Mouse (Mus musculus) neural tube, embryonic 12.5 days (tissue): ENCODE measurements around the gene Mcidas. TPM values are rescaled to one million over a fixed set of nuclear protein-coding genes. Genes with fewer than 3 reads are reported as not detected.
A peak's percentile ranks its signal among the peaks of the same experiment; 100 is the strongest.

Experiments used
- ATAC-seq: fragments of 200-750 bp; cut with Nextera tagmentation; 2 replicates; pipeline ENCODE4 v1.8.0; 2017; ENCODE audit warnings: low read depth, mild to moderate bottlenecking, moderate TSS enrichment, moderate library complexity; ENCODE audit not compliant: low FRiP score
- H3K27ac ChIP-seq: fragments of 300-500 bp; sonication (generic); 2 replicates; pipeline ENCODE4 v1.5.1; 2016
- H3K27me3 ChIP-seq: fragments of 300-500 bp; sonication (generic); replicated peaks from 2 replicates; pipeline ENCODE4 v1.6.1; 2016; ENCODE audit warnings: mild to moderate bottlenecking
- H3K36me3 ChIP-seq: fragments of 300-500 bp; sonication (generic); 2 replicates; pipeline ENCODE4 v1.6.1; 2016; ENCODE audit warnings: mild to moderate bottlenecking
- H3K4me1 ChIP-seq: fragments of 300-500 bp; sonication (generic); 2 replicates; pipeline ENCODE4 v1.6.1; 2016
- H3K4me2 ChIP-seq: fragments of 300-500 bp; sonication (generic); replicated peaks from 2 replicates; pipeline ENCODE4 v1.6.1; 2016; ENCODE audit warnings: mild to moderate bottlenecking
- H3K4me3 ChIP-seq: fragments of 300-500 bp; sonication (generic); 2 replicates; pipeline ENCODE4 v1.5.1; 2016
- H3K9ac ChIP-seq: fragments of 300-500 bp; sonication (generic); 2 replicates; pipeline ENCODE4 v1.6.1; 2016; ENCODE audit warnings: mild to moderate bottlenecking
- H3K9me3 ChIP-seq: fragments of 300-500 bp; sonication (generic); 2 replicates; pipeline ENCODE4 v1.6.1; 2016; ENCODE audit warnings: mild to moderate bottlenecking
- WGBS: fragments of 180-500 bp; shearing (Covaris S2); methylation state at CpG from one replicate; pipeline ENCODE4 v1.1.7; 2016; 5-methylcytosine and 5-hydroxymethylcytosine counted together
- polyA plus RNA-seq: library from polyadenylated mRNA; unstranded; fragments of >200 nt; fragmentation: Nextera tagmentation; extraction: Ambion mirVana; gene quantifications from 2 replicates; pipeline ENCODE4 v1.2.1, GENCODE M21; 2016

Gene Mcidas
- polyA plus RNA-seq, result 0.08 TPM in 1 of 2 replicates, not detected in the other

DNA sequence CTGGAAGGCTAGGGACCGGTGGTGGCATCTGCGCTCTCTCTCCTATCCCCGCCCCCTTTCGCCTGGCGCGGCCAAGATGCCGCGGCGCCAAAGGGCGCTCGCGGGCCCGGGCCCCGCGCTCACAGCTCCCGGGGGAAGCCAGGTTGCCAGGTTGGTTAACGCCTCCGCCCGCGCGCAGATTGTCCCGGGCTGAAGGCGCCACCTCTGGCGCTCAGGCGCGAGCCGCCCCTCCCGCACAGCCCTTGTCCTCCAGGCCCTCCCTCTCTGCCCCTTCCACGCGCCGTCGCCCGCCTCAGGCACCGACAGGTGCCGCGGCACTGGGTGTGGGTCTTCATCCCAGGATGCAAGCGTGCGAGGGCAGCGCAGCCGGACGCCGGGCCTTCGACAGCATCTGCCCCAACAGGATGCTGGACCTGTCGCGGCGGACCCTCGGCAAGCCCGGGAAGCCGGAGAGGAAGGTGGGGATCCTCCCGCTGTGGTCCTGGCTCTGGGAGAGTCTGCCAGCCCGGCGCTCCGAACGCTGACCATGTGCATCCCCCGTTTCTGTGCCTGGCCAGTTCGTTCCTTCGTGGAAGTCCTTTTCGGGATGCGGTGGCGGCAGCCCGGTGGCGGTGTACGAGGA, at the start of gene Mcidas:
Mcidas (plus strand) TSS at position 315 of the 622 bp plus-strand sequence.
- Histone ChIP-seq H3K27me3 (peaks cover 95% of the 10 kb centered on the region), H3K4me3 (peak within 1 kb of the TSS; percentile 42), H3K9me3 (no peaks in the 10 kb centered on the region), H3K9ac (peak within 1 kb of the TSS; percentile 29; the same call in 1 of the 2 replicates), H3K4me1 (peaks cover 25% of the 10 kb centered on the region), H3K4me2 (peak within 1 kb of the TSS; percentile 81), H3K27ac (no peak within 1 kb of the TSS), H3K36me3 (no peaks in the 10 kb centered on the region)
- WGBS, result 0% methylated on average over 63 of the region's 63 CpGs
- ATAC-seq, result peak; percentile 50; the same call in 1 of the 2 replicates

DNA sequence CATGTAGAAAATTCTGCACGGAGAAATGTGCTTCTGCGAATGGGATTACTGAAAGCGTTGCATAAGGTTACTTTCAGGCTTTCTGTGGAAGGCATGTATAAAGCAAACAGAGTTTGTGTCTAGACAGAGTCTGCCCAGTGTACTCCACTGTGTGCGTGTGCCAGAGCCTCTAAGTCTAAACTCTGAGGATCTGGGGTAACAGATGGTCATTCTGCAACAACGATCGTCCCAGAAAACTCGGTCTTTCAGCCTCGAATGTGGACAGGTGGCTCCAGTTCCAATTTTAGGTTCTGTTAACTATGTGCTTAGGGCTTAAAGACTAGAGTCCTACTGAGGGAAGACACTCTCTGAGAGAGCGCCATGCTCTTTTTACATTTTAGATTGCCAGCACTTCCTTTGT, 48.3 kb upstream of the Mcidas start:
- Histone ChIP-seq H3K4me1 (no peaks in the 10 kb centered on the region), H3K27me3 (no peaks in the 10 kb centered on the region), H3K36me3 (peaks cover 74% of the 10 kb centered on the region), H3K4me3 (no peak overlapping the region), H3K27ac (no peak overlapping the region), H3K9ac (no peak overlapping the region), H3K9me3 (no peaks in the 10 kb centered on the region), H3K4me2 (no peak overlapping the region)
- no peak for ATAC-seq
- WGBS, result 94% methylated on average over 9 of the region's 9 CpGs

DNA sequence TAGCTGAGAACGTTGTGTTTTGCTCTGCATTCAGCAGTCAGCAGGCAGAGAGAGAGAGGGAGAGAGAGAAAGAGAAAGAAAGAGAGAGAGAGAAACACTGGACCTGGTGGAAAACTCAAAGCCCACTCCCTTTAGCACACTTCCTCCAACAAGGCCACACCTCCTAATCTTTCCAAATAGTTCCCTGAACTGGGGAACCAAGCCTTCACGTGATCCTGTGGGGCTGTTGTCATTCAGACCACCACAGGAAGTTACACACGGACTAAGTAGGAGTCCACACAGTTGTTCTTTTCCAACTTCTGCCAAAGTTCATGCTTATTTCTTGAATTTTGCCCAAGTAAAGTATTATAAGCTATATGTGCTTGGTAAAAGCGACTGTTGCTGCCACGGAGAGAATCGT, 47.7 kb upstream of the Mcidas start:
- WGBS, result 89% methylated on average over 6 of the region's 6 CpGs
- peaks cover 80% of the 10 kb centered on the region for H3K36me3 ChIP-seq

DNA sequence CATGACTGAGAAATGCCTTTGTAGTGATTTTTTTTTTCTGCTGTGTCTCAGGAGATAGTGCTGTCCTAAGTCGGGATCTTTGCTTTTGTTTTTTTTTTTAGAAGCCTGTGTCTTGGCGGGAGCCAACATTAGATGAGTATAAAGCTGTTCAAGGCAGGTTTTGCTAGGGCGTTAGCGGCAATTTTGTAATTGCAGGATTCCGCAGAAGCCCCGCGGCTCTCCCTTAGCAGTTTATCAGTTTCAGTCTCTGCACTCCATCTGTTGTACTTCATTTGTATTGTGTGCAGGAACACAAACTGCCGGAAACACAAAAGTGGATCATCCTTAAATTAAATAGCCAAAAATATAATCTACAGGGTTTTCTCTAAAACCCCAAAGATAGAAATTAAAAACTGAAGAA, 39.6 kb upstream of the Mcidas start:
- H3K4me3 ChIP-seq, result no peak overlapping the region
- ATAC-seq, result no peak
- H3K36me3 ChIP-seq, result peaks cover 78% of the 10 kb centered on the region
- WGBS, result 93% methylated on average over 8 of the region's 8 CpGs
- no peak overlapping the region for H3K27ac ChIP-seq
- no peaks in the 10 kb centered on the region for H3K27me3 ChIP-seq
- no peaks in the 10 kb centered on the region for H3K9me3 ChIP-seq
- no peak overlapping the region for H3K9ac ChIP-seq
- no peak overlapping the region for H3K4me2 ChIP-seq
- H3K4me1 ChIP-seq, result no peaks in the 10 kb centered on the region

More for the DNA sequence above, 47.7 kb upstream of the Mcidas start:
- H3K27ac ChIP-seq, result no peak overlapping the region
- no peak overlapping the region for H3K4me2 ChIP-seq
- H3K4me1 ChIP-seq, result no peaks in the 10 kb centered on the region
- H3K27me3 ChIP-seq, result no peaks in the 10 kb centered on the region
- H3K9me3 ChIP-seq, result no peaks in the 10 kb centered on the region
- no peak overlapping the region for H3K9ac ChIP-seq
- no peak overlapping the region for H3K4me3 ChIP-seq
- no peak for ATAC-seq

DNA sequence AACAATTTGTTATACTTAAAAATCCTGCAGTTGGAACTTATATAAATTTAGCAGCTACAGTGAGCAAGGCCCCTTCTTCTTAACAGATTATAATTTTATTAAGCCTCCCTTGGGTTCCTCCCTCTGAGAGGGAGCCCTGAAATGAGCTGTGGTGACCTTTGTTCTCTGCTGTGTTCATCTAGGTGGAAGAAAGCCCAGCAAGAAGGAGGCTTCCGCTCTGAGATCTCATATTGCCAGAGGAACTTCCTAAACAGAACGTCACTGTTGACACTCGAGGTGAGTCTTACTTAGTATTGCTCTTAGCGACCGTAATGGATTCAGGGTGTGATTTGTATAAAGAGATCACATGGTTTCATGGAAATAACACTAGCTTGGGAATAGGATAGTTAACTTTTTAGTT, 30.6 kb upstream of the Mcidas start:
- Histone ChIP-seq H3K4me2 (no peak overlapping the region), H3K27ac (no peak overlapping the region), H3K27me3 (no peaks in the 10 kb centered on the region), H3K4me1 (no peaks in the 10 kb centered on the region), H3K9me3 (no peaks in the 10 kb centered on the region), H3K36me3 (peaks cover 63% of the 10 kb centered on the region), H3K9ac (no peak overlapping the region), H3K4me3 (no peak overlapping the region)
- no peak for ATAC-seq
- 86% methylated on average over 5 of the region's 5 CpGs for WGBS

DNA sequence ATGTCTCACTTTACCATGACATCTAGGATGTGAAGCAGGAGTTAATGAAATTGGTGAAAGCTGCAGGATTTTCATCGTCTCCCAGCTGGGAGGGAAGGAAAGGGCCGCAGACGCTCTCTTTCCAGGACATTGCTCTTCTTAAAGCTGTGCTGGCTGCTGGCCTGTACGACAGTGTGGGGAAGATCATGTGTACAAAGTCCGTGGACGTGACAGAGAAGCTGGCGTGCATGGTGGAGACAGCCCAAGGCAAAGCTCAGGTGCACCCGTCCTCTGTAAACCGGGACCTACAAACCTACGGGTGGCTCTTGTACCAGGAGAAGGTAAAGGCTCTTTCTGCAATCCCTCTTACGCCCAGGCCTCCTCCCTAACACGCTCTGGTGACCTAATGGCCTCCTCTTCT, 29.2 kb upstream of the Mcidas start:
- ATAC-seq, result no peak
- no peaks in the 10 kb centered on the region for H3K4me1 ChIP-seq
- no peak overlapping the region for H3K9ac ChIP-seq
- no peak overlapping the region for H3K27ac ChIP-seq
- peaks cover 61% of the 10 kb centered on the region for H3K36me3 ChIP-seq
- 93% methylated on average over 12 of the region's 12 CpGs for WGBS
- no peak overlapping the region for H3K4me2 ChIP-seq
- no peak overlapping the region for H3K4me3 ChIP-seq
- H3K27me3 ChIP-seq, result no peaks in the 10 kb centered on the region
- H3K9me3 ChIP-seq, result no peaks in the 10 kb centered on the region

DNA sequence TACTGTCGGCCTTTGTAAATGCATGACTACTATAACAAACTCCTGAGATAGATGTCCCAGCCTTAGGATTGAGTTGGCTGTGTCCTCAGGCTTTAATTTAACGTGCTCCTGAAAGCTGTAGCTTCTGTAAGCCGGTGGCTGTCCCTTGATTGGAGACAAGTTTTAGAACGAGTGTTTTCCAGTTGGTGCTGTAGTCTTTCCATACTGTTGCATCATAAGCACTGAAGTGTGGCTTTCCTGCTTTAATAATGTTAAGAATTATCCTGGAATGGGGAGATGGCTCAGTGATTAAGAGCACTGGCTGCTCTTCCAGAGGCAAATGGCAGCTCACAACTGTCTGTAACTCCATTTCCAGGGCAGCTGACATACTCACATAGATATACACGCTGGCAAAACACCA, 26.4 kb upstream of the Mcidas start:
- WGBS, result 94% methylated on average over 5 of the region's 5 CpGs
- Histone ChIP-seq H3K27ac (no peak overlapping the region), H3K9me3 (no peaks in the 10 kb centered on the region)

DNA sequence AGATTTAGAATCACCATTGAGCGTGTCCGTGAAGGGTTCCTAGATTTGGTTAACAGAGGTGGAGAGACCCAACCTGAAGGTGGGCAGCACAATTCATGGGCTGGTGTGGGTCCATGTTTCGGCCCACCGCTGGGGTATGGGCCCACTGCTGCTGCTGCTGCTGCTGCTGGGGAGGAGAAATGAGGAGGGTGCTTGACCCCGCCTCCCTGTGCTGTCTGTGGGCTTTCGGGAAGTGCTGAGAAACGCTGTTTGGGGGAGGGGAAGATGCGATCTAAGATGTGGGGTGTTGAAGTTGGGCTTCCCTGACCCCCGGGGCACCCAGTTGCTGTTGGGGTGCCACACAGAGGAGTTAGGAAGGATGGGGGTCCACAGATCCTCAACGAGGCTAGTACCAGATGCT, 16.9 kb upstream of the Mcidas start:
- Histone ChIP-seq H3K27ac (no peak overlapping the region), H3K4me3 (no peak overlapping the region), H3K27me3 (peaks cover 16% of the 10 kb centered on the region; the same call in 1 of the 2 replicates), H3K9ac (no peak overlapping the region), H3K9me3 (no peaks in the 10 kb centered on the region), H3K4me1 (no peaks in the 10 kb centered on the region), H3K36me3 (no peaks in the 10 kb centered on the region), H3K4me2 (no peak overlapping the region)
- ATAC-seq, result no peak
- WGBS, result 46% methylated on average over 10 of the region's 10 CpGs

More for the DNA sequence above, 26.4 kb upstream of the Mcidas start:
- Histone ChIP-seq H3K9ac (no peak overlapping the region), H3K27me3 (no peaks in the 10 kb centered on the region), H3K36me3 (peaks cover 49% of the 10 kb centered on the region), H3K4me2 (no peak overlapping the region), H3K4me3 (no peak overlapping the region), H3K4me1 (no peaks in the 10 kb centered on the region)
- ATAC-seq, result no peak

DNA sequence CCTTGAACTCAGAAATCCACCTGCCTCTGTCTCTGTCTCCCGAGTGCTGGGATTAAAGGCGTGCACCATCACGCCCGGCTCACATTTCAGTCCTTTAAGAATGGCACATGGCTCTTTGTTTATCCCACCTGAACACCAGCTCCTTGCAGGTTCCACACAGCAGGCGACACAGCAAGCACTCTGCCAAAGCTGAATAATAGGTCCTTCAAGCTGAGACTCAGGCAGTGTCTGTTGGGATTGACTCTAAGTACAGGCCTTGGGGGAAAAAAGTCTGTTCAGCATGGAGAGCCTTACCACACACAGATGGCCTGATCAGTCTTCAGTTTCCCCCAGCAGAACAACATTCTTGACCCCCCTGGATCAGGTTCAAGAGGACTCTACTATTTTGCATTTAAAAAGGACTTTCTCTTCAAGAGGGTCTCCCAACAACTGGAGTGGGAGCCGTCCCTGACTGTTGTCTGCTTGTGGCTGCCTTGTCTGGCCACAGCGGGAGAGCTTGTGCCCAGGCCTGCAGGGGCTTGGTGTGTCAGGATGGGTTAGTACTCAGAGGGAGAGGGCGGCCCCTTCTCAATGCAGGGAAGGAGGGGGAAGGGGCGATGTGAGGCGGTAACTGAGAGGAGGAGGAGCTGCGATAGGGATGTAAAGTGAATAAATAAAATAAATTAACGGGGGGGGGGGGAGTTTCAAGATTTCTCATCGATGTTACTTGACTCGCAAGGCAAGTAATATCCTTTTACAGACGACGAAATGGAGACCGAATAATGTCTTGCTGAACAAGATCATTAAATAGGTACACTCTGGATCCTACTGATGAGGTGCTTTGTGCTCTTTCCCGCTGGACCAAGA, 7.8 kb upstream of the Mcidas start:
- no peak for ATAC-seq
- H3K27ac ChIP-seq, result no peak overlapping the region

DNA sequence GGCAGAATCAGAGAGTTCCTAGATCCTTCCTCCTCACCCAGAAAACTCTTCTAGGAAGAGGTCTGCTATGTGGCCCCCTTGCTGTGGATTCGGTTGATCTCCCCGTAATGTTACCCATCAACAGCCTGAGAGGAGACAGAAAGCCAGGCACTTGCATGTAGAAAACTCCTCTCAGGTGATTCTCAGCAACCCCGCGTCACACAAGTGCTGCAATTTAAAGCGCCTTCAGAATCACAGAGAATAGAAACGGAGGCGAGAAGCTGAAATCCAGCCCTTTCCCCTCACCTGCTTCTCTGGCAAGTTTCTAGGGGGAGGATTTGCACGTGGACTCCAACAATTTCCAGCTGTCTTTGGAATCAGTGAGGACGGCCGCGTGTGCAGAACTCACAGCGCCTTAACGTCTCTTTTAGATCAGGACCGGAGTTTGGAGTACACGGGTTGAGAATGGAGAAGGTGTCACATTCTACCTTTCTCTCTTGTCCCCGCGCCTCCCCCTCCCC, 7.1 kb upstream of the Mcidas start:
- peak overlapping the region; percentile 84 for H3K4me2 ChIP-seq
- WGBS, result under 1% methylated on average over 17 of the region's 17 CpGs
- H3K9ac ChIP-seq, result no peak overlapping the region
- H3K9me3 ChIP-seq, result no peaks in the 10 kb centered on the region
- H3K27me3 ChIP-seq, result peaks cover 70% of the 10 kb centered on the region
- H3K4me1 ChIP-seq, result peaks cover 34% of the 10 kb centered on the region
- H3K27ac ChIP-seq, result no peak overlapping the region
- H3K36me3 ChIP-seq, result no peaks in the 10 kb centered on the region
- ATAC-seq, result no peak
- no peak overlapping the region for H3K4me3 ChIP-seq

More for the DNA sequence above, 7.8 kb upstream of the Mcidas start:
- H3K4me1 ChIP-seq, result peaks cover 34% of the 10 kb centered on the region
- H3K9me3 ChIP-seq, result no peaks in the 10 kb centered on the region
- H3K36me3 ChIP-seq, result no peaks in the 10 kb centered on the region
- peaks cover 63% of the 10 kb centered on the region for H3K27me3 ChIP-seq
- 3% methylated on average over 17 of the region's 18 CpGs for WGBS
- H3K4me3 ChIP-seq, result no peak overlapping the region
- H3K4me2 ChIP-seq, result peak overlapping the region; percentile 84
- no peak overlapping the region for H3K9ac ChIP-seq

DNA sequence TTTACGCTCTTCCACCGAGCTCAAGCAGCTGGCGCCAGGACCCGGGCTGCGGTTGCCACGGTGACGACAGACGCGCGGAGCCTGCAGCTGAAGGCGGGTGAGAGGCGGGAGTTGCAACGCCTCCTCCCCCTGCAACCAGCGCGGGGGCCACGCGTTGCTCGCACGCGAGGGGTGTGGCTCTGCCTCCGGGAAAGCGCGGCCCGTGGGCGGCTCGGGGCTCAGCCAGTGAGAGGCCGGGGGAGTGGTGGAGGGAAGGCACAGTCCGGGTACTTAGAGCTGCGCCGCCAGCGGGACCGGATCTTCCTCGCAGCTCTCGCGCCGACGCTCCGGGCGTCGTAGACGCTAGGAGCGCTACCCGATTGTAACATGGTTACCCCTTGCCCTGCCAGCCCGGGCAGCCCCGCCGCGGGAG, 6.1 kb upstream of the Mcidas start, which contains the start of gene Ccno:
Ccno (plus strand) TSS at position 271 of the 412 bp plus-strand sequence.
- Histone ChIP-seq H3K4me3 (peak within 1 kb of the TSS; percentile 45), H3K36me3 (no peaks in the 10 kb centered on the region), H3K9me3 (no peaks in the 10 kb centered on the region), H3K4me1 (peaks cover 34% of the 10 kb centered on the region), H3K27me3 (peaks cover 73% of the 10 kb centered on the region), H3K4me2 (peak within 1 kb of the TSS; percentile 84), H3K9ac (0 out of 2 replicates have a peak within 1 kb of the TSS, but pooled peaks have one; percentile 19), H3K27ac (no peak within 1 kb of the TSS)
- peak; percentile 92 for ATAC-seq
- under 1% methylated on average over 47 of the region's 47 CpGs for WGBS

DNA sequence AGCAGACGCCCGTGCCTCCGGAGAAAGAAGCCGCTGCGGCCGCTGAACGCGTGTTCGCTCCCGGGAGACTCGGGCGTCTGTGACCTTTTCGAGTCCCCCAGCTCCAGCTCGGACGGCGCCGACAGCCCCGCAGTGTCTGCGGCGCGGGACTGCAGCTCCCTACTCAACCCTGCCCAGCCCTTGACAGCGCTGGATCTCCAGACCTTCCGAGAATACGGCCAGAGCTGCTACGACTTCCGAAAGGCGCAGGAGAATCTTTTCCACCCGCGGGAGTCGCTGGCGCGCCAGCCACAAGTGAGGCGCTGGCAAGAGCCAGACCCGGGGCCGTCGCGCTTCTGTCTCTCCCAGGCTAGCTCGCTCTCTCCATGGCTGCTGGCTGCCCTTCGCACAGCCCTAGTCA, 5.7 kb upstream of the Mcidas start:
- Histone ChIP-seq H3K9me3 (no peaks in the 10 kb centered on the region), H3K9ac (0 out of 2 replicates have a peak overlapping the region, but pooled peaks have one; percentile 19), H3K4me3 (peak overlapping the region; percentile 45), H3K27me3 (peaks cover 76% of the 10 kb centered on the region), H3K4me1 (peaks cover 34% of the 10 kb centered on the region), H3K4me2 (peak overlapping the region; percentile 84), H3K27ac (no peak overlapping the region), H3K36me3 (no peaks in the 10 kb centered on the region)
- peak; percentile 48 for ATAC-seq
- under 1% methylated on average over 39 of the region's 39 CpGs for WGBS
